ENCODE assay signal across 8 mouse cellular contexts in genomic region chr7:122158915-122159902, GRCm38 (mm10). TPM values are rescaled to one million over a fixed set of nuclear protein-coding genes. Genes with fewer than 3 reads are reported as not detected.
DNase-seq lines count a peak whose midpoint lies in the region; ATAC-seq lines count a peak whose summit lies in the region.

Plk1 (plus strand) TSS chr7:122159439.

- under 1% methylated on average over 63 of the region's 63 CpGs for WGBS in heart, embryonic 13.5 days
- under 1% methylated on average over 63 of the region's 63 CpGs for WGBS in liver, embryonic 12.5 days (ENCODE audit: insufficient replicate concordance)
- under 1% methylated on average over 63 of the region's 63 CpGs for WGBS in stomach, embryonic 16.5 days

- no peaks in the 10 kb centered on the region for H3K4me1 ChIP-seq in brown adipose tissue, adult 24 weeks (ENCODE audit: control insufficient read depth, insufficient read depth, insufficient read length, low read length)
- H3K4me1 ChIP-seq in heart, embryonic 13.5 days = peaks cover 37% of the 10 kb centered on the region
- H3K4me1 ChIP-seq in liver, embryonic 12.5 days = peaks cover 51% of the 10 kb centered on the region
- H3K4me1 ChIP-seq in stomach, embryonic 16.5 days (ENCODE audit: control insufficient read depth, insufficient read depth, low read length) = peaks cover 33% of the 10 kb centered on the region

- no peaks in the 10 kb centered on the region for H3K9me3 ChIP-seq in heart, embryonic 13.5 days
- H3K9me3 ChIP-seq in liver, embryonic 12.5 days (replicated peaks) = no peaks in the 10 kb centered on the region
- H3K9me3 ChIP-seq in stomach, embryonic 16.5 days (replicated peaks; ENCODE audit: control insufficient read depth, low read length) = no peaks in the 10 kb centered on the region

- peak; percentile 84 for ATAC-seq in CD4-positive, CD25-positive, alpha-beta regulatory T cell, adult 4 months
- ATAC-seq in heart, embryonic 13.5 days (ENCODE audit: extremely low read depth, insufficient number of reproducible peaks, low FRiP score, low TSS enrichment) = peak; percentile 82
- ATAC-seq in liver, embryonic 12.5 days = peak; percentile 91
- peak; percentile 91 for ATAC-seq in stomach, embryonic 16.5 days (ENCODE audit: insufficient read depth, low FRiP score)

- H3K4me3 ChIP-seq in brown adipose tissue, adult 24 weeks (ENCODE audit: insufficient read depth, low read depth, low read length) = peak within 1 kb of the TSS; percentile 81
- peak within 1 kb of the TSS; percentile 91 for H3K4me3 ChIP-seq in heart, embryonic 13.5 days
- H3K4me3 ChIP-seq in liver, embryonic 12.5 days = peak within 1 kb of the TSS; percentile 77
- peak within 1 kb of the TSS; percentile 87 for H3K4me3 ChIP-seq in stomach, embryonic 16.5 days (replicated peaks; ENCODE audit: low read length)

- peak; percentile 21 for DNase-seq in fat pad, adult 2 months (ENCODE audit: extremely low read depth, low read depth, low spot score)
- peak; percentile 90 for DNase-seq in kidney, postnatal 10 days
- peak; percentile 88 for DNase-seq in neural tube, embryonic 10.5 days (ENCODE audit: extremely low spot score, low spot score)

- no peaks in the 10 kb centered on the region for H3K27me3 ChIP-seq in heart, embryonic 13.5 days (replicated peaks)
- H3K27me3 ChIP-seq in liver, embryonic 12.5 days (replicated peaks) = no peaks in the 10 kb centered on the region
- no peaks in the 10 kb centered on the region for H3K27me3 ChIP-seq in stomach, embryonic 16.5 days (ENCODE audit: control insufficient read depth, insufficient read depth, low read length)

- no peak within 1 kb of the TSS for H3K27ac ChIP-seq in brown adipose tissue, adult 24 weeks (replicated peaks; ENCODE audit: low read depth, low read length)
- H3K27ac ChIP-seq in heart, embryonic 13.5 days (replicated peaks) = peak within 1 kb of the TSS; percentile 81
- H3K27ac ChIP-seq in liver, embryonic 12.5 days = peak within 1 kb of the TSS; percentile 90
- H3K27ac ChIP-seq in stomach, embryonic 16.5 days (ENCODE audit: low read length) = peak within 1 kb of the TSS; percentile 93

- peak within 1 kb of the TSS; percentile 89 for H3K9ac ChIP-seq in heart, embryonic 13.5 days
- H3K9ac ChIP-seq in liver, embryonic 12.5 days = peak within 1 kb of the TSS; percentile 81
- peak within 1 kb of the TSS; percentile 84 for H3K9ac ChIP-seq in stomach, embryonic 16.5 days (ENCODE audit: low read length)

- peak within 1 kb of the TSS; percentile 97 for H3K4me2 ChIP-seq in heart, embryonic 13.5 days
- H3K4me2 ChIP-seq in liver, embryonic 12.5 days = peak within 1 kb of the TSS; percentile 85
- peak within 1 kb of the TSS; percentile 89 for H3K4me2 ChIP-seq in stomach, embryonic 16.5 days (ENCODE audit: low read depth, low read length)

- peaks cover 32% of the 10 kb centered on the region for H3K36me3 ChIP-seq in heart, embryonic 13.5 days
- peaks cover 38% of the 10 kb centered on the region for H3K36me3 ChIP-seq in liver, embryonic 12.5 days
- peaks cover 8% of the 10 kb centered on the region for H3K36me3 ChIP-seq in stomach, embryonic 16.5 days (ENCODE audit: control insufficient read depth, insufficient read depth, low read length)

RNA-seq across cellular contexts. Expression of gene Plk1, which starts in this region (rescaled TPM):
- 10 to 100 TPM in 1 of 2 experiments, 1 to 10 TPM in 1; 5.3 to 17.9 TPM for polyA plus RNA-seq in CD4-positive, CD25-positive, alpha-beta regulatory T cell, adult 4 months (2017; shearing (Covaris generic))
- not detected in 2 replicates for polyA plus RNA-seq in brown adipose tissue, adult 24 weeks (2012; ENCODE audit: insufficient read depth, insufficient read length, missing spikeins)
- 93.1 and 93.9 TPM in 2 replicates for polyA plus RNA-seq in heart, embryonic 13.5 days (2015; fragmentation: Nextera tagmentation; extraction: Ambion mirVana)
- 147 and 151 TPM in 2 replicates for polyA plus RNA-seq in liver, embryonic 12.5 days (2016; fragmentation: Nextera tagmentation; extraction: Ambion mirVana)
- polyA plus RNA-seq in stomach, embryonic 16.5 days (2015; fragmentation: Nextera tagmentation; extraction: Ambion mirVana) = 100 and 103 TPM in 2 replicates

Comparison
In these comparisons a context has a peak if more than half of its experiments do, and no peak if none do; other contexts are left out.
1. DNase-seq: peak in every context shown above with its lines; median percentile 90 in kidney, postnatal 10 days; 88 in neural tube, embryonic 10.5 days; 21 in fat pad, adult 2 months.